Mouse (Mus musculus) left cerebral cortex, postnatal 36 days (tissue): Measurements from ENCODE around the gene Tmcc1. TPM values are rescaled to one million over a fixed set of nuclear protein-coding genes. Genes with fewer than 3 reads are reported as not detected.
"Not testable (repeated sequence)": the region's sequence is repeated elsewhere in the genome, so short reads cannot be mapped to it uniquely, and the experiment has no call there.

Source experiments
- DNase-seq, 2 experiments: peaks; one replicate each; pipeline ENCODE4 v3.0.0; 2021 to 2022; ENCODE audit warnings: low spot score in 2 of 2, mixed read lengths in 1 of 2
- intact Hi-C: fragments of 180-260 bp; cut with DNase I; formaldehyde crosslinking; loops from one replicate; pipeline ENCODE4 v1.15.1; 2025
- total RNA-seq, 2 experiments: library from RNA; stranded (reverse); gene quantifications; 2 replicates each; pipeline ENCODE4 v1.2.3; 2021

The Tmcc1 gene
- total RNA-seq, 2 experiments from 2014 or later = 63.0 to 76.8 TPM

DNA sequence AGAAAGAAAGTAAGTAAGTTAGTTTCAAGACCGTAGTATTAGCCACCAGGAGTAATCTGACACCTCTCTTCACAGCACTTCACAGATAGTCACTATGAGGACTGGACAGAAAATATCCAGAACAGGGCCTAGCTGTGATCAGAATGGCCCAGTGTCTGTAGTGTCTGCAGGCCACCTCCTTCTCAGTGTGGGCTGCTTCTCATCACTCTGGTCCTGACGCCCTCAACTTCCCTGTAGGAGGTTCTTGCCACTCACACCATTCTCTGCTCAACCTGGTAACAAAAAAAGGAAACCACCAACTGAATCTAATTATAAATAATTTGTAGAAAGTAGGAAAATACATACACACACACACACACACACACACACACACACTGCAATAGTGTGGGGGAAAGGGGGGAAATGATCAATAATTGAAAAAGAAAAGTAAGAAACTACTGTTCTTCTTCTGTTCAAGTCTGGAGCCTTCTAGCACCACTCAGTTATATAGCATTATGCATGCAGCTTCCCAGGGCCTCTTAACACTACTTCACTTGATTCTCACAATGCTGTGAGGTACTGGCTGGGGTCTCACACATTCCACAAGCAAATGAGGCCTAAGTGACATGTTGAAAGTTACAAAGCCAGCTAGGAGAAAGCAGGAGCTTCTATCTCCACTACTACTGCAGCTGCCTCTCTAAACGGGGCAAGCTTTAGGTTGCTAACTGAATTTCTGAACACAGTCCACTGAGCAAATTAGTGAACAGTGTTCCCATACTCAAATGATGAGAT, 38.2 kb downstream of the Tmcc1 start:
- intact Hi-C loops = no loop called here
- DNase-seq = no peak

DNA sequence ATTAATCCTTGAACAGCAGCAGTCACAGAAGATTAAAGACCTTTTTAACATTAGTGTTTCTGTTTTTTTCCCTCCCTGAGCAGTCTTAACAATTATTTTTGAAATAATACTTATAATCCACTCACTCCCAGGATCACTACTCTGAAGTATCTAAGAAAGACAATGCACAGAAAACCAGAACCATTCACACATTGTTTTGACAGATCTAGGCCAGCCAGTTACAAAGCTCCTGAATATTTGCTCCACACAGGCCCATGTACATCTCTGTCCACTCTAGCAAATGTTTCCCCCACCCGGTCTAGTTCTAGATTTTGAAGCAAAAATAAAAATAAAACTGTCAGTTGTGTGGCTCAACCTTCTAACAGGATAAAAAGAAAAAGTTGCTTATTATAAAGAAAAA, 45.9 kb downstream of the Tmcc1 start:
- intact Hi-C loops = no loop called here
- DNase-seq = no peak

DNA sequence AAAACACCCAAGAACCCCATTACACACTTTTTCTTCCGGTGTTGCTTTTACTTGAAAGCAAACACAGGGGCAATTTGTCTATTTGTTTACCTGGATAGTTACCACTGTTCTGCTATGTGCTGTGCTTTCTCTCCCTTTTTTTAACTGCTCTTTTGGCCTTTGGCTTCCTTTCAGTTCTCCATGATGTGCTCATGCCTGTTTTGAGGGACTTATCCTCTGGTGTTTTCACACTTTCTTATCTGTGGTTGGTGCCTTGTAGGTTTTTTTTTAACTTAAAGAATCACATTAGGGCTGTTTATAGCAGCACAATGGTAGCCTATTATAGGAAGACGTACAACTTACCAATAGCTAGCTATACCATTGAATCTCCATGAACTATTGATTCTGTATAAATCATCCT, 51.6 kb downstream of the Tmcc1 start:
- no peak for DNase-seq
- intact Hi-C loops = loop anchor here (5.0 kb wide), 1 partner anchor 239 kb away; no protein-coding TSS in a partner anchor

DNA sequence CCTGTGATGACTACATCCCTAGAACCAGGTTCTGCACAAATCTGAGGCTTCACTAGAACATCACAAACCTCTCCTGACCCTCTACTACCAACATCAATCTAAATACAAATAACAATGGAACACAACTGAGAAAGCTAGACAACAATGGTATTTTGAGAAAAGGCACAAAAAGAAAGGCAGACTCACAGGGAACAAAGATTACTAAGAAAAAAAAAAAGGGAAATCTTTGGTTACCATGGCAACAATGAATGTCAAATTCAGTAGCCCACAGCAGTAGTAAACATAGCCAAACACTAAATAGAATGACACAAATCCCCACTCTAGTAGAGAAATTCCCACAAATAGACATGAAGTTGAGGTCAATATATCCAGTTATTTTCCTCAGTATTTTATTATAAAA, 52.5 kb downstream of the Tmcc1 start:
- DNase-seq = no peak
- intact Hi-C loops = loop anchor here (5.0 kb wide), 1 partner anchor 238 kb away; no protein-coding TSS in a partner anchor

DNA sequence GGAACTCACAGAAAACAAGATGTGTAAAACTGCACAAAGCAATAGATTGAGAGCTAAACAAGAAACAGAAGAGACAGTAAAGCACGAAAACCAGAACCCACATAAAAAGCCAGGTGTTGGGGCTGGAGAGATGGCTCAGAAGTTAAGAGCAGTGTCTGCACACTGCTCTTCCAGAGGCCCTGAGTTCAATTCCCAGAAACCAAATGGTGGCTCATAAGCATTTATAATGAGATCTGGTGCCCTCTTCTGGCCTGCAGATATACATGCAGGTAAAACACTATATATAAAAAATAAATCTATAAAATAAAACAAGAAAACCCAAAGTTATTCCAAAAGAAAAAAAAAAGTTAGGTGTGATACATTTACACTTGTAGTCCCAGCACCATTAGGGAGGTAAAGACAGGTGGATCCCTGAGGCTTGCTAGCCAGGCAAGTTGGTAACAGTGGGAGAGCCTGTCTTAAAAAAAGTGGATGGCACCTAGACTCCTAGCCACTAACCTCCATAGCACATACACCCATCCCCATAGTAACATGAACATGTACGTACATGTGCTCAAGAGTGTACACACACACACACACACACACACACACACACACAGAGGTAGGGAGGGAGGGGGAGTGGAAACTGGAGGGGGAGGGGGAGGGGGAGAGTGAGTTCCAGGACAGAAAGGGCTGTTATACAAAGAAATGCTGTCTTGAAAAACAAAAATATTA, 54.0 kb downstream of the Tmcc1 start:
- intact Hi-C loops = loop anchor here (5.0 kb wide), 1 partner anchor 53 kb away; the partner anchor contains the start of gene Tmcc1

DNA sequence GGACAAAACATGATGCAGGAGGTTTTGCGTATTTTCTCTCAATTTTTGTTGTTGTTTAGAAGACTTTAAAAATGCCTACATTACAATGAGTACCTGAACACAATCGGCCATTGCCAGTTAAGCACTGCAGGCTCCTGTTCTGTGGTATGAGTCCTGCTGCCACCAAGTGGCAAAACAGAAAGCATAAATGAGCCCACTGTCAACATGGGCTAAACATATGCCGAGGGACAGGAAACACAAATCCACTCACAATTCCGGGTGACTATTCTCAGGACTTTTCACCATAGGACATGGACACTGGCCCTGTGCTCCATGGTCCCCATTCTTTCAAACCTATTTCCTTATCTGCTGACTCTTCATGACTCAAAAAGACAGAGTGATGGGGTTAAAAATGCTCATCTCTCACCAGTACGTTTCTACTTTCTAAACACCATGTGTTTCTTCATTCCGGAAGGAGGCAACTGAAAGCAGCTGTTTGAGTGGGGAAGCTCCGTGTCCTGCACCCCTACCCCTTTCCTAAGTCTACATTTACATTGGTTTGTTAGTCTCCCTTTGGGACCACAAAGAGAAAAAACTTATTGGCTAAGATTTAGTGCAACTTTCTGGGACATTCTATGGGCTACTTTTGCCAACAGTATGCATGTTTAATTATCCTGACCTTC, 57.2 kb downstream of the Tmcc1 start:
- DNase-seq = no peak
- intact Hi-C loops = loop anchor here (5.0 kb wide), 1 partner anchor 56 kb away; the partner anchor contains the start of gene Tmcc1

More for the DNA sequence above, 54.0 kb downstream of the Tmcc1 start:
- DNase-seq = no peak

DNA sequence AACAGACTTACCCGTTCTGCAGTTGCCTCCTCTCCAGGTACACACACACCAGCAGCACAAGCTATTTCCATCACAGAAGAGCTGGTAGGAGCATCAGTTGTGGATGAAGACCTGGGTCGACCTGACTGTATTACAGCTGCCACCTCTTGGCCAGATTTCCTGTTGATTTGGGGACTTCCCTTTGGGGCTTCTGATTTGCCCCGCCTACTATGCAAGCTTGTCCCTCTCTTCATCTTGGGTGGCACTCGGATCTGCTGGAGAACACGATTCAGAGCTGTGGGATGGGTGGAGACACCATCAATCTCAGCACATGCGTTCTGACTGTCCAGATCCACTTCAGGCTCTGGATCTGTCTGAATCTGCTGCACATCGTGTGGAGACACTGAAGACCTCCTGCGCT, 59.5 kb downstream of the Tmcc1 start:
- intact Hi-C loops = no loop called here
- no peak for DNase-seq

DNA sequence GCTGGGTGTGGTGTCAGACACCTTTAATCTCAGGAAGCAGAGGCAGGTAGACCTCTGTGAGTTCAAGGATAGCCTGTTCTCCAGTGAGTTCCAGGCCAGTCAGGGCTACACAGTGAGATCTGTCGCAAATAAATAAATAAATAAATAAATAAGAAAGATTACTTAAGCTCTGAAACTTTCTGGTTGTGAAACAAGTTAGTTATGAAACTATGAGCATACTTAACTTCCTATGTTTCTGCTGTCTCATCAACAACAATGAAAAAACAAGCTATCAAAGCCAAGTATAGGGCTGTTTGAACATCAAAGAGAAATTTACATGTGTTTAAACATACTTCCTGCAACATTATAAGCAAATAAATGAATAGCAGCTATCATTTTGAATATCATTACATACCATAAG, 61.5 kb downstream of the Tmcc1 start:
- no peak for DNase-seq
- intact Hi-C loops = no loop called here

DNA sequence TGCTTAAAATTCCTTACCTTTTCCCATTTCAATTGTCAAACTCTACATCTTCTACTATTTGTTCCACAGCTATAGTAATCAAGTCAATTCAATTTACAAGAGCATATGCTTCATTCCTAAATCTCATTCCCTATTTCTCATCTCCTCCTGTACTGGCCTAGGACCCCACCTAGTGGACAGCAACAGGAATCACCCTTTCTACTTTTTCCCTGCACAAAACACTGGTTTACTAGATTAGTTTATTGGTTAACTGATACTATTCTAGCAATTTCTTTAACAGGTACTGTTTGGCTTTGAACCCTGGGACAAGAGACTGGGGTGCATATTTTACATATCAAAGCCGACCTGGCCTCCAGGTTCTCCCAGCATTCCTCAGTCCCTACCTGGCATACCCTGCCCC, 64.6 kb downstream of the Tmcc1 start:
- intact Hi-C loops = loop anchor here (2.0 to 5.0 kb wide), 2 partner anchors 118 to 226 kb away; no protein-coding TSS in a partner anchor
- no peak for DNase-seq

DNA sequence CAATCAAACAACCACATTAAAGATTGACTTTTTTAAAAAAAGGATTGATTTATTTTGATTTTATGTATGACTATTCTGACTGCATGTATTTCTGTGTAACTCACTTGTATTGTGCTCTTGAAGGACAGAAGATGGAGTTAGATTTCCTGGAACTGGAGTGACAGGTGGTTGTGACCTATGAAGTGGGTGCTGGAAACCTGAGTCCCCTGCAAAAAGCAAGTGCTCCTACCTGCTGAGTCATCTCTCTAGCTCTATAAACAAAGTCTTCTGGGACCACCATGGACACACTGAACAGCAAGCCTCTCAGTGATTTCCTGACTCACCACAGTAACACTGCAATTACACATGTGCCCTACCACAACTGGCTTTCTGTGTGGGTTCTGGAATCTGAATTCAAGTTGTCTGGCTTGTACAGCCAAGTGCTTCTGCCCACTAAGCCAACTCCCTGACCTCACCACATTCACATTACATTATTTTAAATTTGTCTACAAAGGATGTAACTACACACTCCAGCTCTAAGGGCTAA, 65.3 kb downstream of the Tmcc1 start:
- DNase-seq = no peak

DNA sequence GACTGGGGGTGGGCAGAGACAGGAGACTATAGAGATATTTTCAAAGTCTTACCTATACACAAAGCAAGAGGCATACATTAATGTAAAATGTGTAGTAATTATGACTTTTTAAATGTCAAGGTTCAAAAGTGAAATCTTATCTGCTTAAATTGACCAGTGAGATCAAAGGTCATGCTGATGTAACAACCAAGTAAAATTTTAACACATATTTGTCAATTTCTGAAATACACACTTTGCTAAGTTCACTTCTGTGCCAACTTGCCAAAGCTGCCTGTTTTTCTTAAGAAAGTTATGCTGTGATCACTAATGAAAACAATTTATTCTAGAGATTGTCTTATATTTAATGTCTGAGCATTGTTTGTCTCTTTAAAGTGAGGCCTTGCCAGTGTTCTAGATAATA, 66.7 kb downstream of the Tmcc1 start:
- DNase-seq = no peak
- intact Hi-C loops = loop anchor here (5.0 kb wide), 1 partner anchor 224 kb away; no protein-coding TSS in a partner anchor

More for the DNA sequence above, 65.3 kb downstream of the Tmcc1 start:
- intact Hi-C loops = loop anchor here (2.0 to 5.0 kb wide), 2 partner anchors 117 to 226 kb away; no protein-coding TSS in a partner anchor

DNA sequence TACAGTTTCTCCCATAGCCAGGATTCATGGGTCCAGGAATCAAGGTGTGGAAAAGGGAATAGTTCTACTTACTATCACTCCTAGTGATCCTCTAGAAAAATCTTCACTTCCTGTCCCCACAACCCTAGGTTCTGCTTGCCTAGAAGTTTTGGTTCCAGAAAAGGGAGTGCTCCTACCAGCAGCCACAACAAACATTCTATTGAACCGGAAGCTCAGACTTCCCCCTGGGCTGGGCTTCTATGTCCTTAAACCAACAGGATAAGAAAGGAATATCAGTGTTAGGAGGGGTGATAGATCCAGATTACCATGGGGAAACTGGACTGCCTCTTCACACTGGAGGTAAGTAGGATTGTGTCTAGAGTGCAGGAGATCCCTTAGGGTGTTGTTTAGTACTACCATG, 70.4 kb downstream of the Tmcc1 start:
- no peak for DNase-seq
- intact Hi-C loops = no loop called here

DNA sequence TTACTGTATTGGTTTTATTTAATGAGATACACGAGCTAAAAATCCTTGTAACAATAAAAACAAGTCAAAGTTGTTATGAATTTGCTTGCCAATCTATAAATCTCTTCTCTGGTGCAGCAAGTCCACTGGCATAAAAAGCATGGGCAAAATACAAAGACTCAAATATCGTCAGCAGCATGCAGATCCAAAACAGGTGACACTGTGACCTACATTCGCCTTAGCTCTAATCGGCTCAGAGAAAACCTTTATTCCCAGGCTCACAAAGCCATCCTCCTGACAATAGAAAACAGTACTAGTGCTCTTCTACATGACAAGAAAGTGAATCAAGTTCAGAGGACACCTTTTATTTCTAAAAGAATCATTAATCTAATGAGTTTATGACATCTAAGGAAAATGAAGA, 73.6 kb downstream of the Tmcc1 start:
- DNase-seq = no peak
- intact Hi-C loops = no loop called here

DNA sequence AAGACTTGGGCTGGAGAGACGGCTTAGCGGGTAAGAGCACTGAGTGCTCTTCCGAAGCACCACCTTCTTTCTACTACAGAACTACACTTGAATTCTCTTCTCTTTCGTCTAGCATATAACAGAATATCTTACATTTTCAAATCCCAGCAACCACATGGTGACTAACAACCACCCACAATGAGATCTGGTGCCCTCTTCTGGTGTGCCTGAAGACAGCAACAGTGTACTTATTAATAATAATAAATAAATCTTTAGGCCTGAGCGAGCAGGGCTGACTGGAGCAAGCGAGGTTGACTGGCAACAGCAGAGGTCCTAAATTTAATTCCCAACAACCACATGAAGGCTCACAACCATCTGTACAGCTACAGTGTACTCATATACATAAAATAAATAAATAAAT, 76.7 kb downstream of the Tmcc1 start:
- DNase-seq, intact Hi-C loops: not testable (repeated sequence)

DNA sequence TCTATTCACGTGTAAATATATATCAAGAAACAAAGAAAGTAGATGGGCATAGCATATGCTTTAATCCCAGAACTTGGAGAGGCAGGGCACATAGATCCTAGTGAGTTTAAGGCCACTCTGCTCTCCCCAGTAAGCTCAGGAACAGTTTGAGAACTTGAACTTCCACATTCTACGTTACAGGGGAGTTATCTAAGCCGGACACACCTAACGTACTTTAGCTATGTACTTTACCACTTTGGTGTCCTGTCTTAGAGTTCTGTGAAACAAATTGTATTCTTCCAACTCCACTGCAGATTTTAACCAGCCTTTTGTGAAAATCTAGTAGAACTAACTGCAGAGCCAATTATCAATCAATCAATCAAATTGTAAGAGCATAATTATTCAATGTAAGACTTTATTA, 82.7 kb downstream of the Tmcc1 start:
- intact Hi-C loops = no loop called here
- DNase-seq = no peak

DNA sequence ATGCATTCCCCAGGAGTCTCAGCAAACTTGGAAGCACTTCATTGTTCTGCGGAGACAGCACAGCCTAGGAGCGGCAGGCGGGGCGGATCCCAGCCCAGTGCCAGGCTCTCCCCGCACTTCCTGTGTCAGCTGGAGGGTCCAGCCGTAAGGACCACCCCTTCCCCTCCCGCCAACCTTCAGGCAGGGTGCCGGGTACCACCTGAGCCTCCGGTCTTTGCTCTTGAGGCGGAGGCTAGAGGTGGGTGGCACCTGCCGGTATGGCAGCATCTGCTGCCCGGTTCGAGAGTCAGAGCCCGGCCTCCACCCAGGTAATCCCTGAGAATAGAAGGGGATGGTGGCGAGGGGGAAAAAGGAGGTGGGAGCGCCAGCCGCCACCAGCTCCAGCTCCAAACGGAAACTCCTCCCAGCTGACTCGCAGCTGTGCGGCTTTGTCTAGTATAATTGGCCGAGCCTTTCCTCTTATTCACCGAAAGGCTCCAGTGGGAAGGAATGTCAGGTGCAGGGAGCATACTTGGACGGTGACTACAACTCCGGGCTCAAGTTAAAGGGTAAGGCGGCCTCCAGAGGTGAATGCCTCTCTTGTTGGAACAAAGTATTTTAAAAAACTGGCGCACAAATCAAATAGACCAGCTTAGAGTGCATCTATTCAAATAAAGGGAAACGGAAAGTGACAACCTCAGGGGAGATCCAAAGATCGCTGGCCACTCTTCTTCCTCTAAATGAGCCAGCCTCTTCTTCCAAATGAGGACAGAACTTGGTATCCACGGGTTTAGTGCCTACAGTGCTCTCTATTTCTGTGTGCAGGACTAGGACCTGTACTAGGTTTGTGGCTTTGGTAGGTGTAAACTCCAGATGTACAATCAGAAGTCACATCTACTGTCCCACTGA, 85.6 kb downstream of the Tmcc1 start:
- DNase-seq = peak; percentile 29 to 31
- intact Hi-C loops = no loop called here

DNA sequence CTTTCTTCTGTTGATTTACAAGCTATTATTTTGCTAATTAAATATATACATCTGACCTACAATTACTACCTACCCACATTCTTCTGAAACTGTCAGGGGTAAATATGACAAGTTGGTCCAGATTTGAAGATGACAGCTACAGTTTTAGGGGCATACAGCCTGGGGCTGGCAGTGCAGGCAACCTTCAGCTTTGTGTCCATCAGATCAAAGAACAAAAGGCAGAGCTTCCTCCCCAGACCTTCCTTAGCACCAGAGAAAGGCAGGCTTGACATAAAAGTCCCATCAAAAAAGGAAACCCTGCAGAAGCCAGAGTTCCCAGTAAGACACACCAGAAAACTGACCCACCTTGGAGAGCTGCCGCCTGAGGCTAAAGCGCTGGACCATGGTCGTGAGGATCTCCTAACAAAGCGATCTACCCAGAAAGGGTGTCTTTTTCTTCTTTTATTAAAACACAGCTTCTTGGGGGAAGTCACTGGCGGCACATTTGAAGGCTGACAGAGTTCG, 86.3 kb downstream of the Tmcc1 start:
- intact Hi-C loops = no loop called here
- no peak for DNase-seq

DNA sequence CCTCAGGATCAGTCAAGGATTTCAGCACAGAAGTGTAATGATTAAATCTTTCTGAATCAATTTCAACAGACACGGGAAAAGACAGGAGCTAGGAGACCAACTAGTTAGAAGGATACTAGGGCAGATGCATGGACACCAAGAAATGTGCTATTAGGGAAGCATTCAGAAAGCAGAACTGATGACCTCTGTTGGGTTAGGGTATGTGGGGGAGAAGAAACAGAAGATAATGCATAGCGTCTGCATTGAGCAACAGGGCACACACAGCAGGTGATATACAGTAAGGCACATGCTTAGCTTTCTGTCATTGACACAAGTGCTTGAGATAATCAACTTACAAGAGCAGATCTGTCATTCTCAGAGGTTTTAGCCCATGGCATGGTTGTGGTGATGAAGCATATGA, 95.7 kb downstream of the Tmcc1 start:
- intact Hi-C loops = no loop called here
- no peak for DNase-seq

DNA sequence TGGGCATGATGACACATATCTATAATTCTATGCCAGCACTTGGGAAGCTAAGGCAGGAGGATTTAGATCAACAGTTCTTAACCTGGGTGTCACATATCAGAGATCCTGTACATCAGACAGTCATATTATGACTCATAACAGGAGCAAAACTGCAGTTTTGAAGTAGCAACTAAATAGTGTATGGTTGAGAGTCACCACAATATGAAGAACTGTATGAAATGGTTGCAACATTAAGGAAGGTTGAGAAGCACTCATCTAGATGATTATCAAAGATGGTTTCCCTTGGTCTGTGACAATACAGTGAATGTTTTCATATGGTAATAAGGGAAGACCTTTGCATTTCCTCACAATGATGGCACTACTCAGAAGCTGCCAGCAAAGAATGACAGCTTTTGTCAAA, 103.9 kb downstream of the Tmcc1 start:
- intact Hi-C loops = no loop called here
- no peak for DNase-seq
